Mouse (Mus musculus) right cerebral cortex, adult 18-20 months (tissue): ENCODE data around the gene Olfr961.

Source experiments
- DNase-seq: peaks from one replicate; pipeline ENCODE4 v3.0.0; 2022; ENCODE audit warnings: mixed read lengths

Gene Olfr961

DNA sequence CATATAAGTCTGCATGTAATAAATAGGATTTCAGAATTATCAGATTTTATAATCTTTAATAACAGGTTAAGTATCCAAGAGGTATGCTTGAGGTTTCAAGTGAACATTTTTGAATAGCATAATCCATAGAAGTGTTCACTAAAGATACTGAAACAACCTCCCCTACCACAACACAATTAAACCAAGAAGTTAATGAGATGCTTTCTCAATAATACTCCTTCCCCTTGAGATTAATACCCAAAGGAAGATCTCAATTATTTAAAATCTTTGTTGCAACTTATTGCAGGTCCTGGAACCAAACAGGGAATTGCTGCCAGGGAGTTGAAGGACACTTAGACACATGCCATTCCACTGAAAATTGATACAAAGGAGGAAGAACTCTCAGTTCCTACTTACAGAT, at the start of gene Olfr961:
Gene Olfr961, plus strand, starts transcription at position 301 of the 400 bp plus-strand sequence.
- no peak for DNase-seq

GRCm38 (mm10) chr9:39602536-39603332, 42.2 kb upstream of the Olfr961 start:
- DNase-seq: peak; percentile 19

GRCm38 (mm10) chr9:39603333-39603845, 41.5 kb upstream of the Olfr961 start:
- no peak for DNase-seq

- peak; percentile 23 for DNase-seq
Observed at GRCm38 (mm10) chr9:39603999-39604453, 40.9 kb upstream of the Olfr961 start, which contains the start of gene AW551984. AW551984 (minus strand) TSS chr9:39604403.

DNA sequence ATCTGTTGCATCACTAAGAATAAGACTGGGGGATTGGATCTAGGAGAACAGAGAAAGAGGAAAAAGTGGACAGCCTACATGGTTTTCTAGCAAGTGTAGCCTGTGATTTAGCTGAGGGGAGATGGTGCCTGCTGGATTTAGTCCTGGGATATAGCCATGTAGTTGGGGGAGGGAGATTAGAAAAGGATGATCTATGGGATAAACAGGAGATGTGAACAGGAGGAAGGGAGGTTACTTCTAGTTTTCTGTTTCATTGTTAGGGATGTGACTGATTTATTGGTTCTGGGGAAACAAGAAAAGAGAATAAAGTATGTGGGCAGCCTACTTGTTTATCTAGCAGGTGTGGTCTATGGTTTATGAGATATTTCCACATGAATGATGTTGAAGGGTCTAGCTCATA, 36.4 kb upstream of the Olfr961 start:
- no peak for DNase-seq

DNA sequence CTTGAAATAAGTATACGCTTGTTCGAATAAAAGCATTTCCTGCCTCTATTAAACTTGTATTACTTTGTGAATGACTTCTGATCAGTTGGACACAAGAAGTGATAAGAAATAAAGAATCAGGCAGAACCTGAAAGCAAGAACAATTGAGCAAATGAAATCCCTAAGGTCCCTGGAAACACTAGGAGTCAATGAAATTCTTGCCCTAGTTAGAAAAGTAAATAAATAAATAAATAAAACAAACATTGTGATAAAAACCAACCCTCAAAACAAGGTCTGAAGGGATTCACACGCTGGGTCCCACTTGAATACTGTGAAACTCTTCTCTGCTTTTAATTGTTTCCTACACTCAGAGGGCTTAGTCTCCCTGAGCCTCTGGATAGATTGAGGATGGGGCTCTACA, 34.5 kb upstream of the Olfr961 start, which contains the start of gene Olfr148:
Gene Olfr148, plus strand, starts transcription at position 301 of the 400 bp plus-strand sequence.
- DNase-seq: no peak

DNA sequence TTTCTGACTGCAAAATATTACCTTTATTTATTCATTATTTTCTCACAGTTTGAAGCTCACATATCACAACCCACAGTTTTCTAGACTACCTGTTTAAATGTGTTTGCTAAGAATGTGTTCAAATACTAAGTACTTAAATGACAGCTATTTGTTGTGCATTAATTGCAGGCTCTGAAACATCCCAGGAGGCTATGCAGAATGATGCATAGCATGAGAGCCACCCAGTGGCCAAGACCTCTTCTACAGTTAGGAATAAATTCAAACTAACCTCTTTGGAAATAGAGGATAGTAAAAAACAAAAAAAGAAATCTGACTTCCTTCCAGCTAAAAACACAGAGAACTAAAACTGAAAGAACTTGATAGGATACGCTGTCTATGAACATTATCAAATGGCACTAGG, 32.9 kb upstream of the Olfr961 start:
- peak; percentile 18 for DNase-seq

DNA sequence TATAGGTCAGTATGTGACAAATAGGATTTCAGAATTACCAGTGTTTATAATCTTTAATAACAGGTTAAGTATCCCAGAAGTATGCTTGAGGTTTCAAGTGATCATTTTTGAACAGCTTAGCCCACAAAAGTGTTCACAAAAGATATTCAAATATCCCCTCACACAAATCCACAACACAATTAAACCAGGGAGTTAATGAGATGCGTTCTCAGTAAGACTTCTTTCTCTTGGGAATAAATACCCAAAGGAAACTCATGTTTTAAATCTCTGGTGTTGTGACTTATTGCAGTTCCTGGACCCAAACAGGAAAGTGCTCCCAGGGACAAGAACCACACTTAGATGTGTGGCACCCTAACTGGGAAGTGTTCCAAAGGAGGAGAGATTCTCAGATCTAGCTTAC, 23.8 kb upstream of the Olfr961 start, which contains the start of gene Olfr960:
Gene Olfr960, plus strand, starts transcription at position 301 of the 400 bp plus-strand sequence.
- no peak for DNase-seq

GRCm38 (mm10) chr9:39623783-39624182, 21.1 kb upstream of the Olfr961 start:
- DNase-seq: no peak

GRCm38 (mm10) chr9:39624711-39625110, 20.2 kb upstream of the Olfr961 start:
- no peak for DNase-seq

DNA sequence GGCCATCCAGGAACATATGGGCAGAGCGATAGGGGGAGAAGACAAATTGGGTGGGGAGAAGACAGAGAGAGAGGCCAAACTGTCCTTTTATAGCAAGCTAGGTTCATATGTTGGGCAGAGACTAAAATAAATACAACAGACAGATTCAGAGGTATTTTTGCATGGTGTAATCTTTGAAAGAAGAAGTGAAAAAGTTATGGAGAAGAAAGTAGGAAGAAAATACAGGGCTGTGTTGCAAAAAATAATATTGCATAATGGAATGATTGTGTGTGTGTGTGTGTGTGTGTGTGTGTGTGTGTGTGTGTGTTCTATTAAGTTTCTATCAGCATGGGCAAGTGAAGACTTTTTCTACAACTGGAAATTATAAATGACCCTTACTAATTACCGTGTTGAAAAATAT, 15.8 kb upstream of the Olfr961 start:
- no peak for DNase-seq

DNA sequence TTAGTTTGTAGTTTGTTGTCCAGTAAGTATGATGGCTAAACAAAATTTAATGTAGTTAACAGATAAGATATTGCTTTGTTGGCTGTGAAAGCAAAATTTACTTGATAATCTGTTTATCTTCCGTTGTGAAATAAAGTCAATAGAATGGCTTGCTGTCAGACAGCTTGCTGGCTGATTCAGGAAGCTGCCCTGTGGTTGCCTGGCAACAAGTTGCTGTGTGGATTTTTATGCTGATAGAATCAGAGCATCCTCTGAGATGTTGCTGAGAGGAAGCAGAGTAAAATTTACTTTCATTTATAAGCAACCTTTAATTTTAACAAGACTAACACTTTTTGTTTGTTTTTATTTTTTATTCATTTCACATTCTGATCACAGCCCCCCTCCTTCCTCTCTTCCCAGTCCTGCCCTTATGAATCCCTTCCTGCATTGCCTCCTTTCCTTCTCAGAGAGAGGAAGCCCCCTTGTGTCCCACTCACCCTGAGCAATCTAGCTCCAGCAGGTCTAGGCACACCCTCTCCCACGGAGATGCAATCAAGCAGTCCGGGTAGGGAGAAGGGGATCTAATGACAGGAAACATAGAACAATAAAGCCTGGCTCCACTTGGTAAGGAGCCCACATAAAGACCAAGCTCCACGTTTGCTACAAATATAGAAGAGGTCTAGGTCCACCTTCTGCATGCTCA, 10.8 kb upstream of the Olfr961 start:
- peak; percentile 17 for DNase-seq

GRCm38 (mm10) chr9:39647382-39647781, 2.5 kb downstream of the Olfr961 start:
- DNase-seq: no peak

DNA sequence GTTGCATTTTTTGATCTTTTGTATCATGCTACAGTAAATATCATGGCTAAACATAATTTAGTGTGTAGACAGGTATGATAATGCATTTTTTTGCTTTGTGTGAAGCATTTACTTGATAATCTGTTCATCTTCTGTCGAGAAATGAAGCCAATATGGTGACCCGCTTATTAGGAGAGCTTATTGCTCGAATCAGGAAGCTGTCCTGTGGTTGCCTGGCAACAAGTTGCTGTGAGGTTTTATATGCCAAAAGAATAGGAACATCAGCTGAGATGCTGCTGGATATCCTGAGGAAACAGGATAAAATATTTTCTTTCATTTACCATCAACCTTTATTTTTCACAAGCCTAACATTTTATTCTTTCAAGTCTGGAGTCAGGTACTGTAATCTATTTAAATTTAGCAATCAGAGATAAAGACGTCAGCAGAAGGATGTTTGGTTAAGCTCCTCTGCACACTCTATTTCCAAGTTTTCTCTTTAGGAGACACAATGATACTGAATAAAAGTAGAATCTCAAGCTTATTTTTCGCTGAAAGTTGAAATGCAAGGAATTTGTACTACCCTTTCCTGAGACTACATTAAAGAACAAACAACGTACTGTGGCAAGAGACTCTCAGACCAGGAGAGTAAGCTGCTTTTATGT, 10.0 kb downstream of the Olfr961 start:
- no peak for DNase-seq

DNA sequence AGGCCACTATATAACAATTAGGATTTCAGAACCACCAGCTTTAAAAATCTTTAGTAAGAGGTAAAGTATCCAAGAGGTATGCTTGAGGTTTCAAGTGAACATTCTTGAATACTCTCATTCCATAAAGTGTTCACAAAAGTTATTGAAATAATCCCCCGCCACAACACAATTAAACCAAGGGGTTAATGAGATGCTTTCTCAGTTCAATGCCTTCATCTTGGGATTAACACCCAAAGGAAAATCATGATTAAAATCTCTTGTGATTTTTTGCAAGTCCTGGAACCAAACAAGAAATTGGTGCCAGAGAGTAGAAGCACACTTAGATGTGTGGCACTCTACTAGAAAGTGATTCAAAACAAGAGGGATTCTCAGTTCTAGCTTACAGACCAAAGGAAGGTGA, 22.0 kb downstream of the Olfr961 start, which contains the start of gene Olfr963:
Gene Olfr963, plus strand, starts transcription at position 301 of the 400 bp plus-strand sequence.
- DNase-seq: no peak

GRCm38 (mm10) chr9:39669723-39670122, 24.8 kb downstream of the Olfr961 start:
- no peak for DNase-seq

DNA sequence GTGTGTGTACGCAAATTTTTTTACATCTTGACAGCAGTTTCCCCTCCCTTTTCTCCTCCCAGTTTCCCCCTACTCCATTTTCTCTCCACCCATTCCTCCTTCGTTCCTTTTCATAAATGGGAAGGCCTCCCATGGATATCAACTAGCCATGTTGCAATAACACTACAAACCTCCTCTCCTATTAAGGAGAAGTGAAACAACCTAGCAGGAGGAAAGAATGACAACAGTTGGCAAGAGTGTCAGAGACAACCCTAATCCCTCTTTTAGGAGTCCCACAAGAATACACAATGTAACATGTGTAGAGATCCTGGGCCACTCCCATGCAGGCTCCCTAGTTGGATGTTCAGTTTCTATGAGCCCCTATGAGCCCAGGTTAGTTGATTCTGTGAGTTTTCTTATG, 29.9 kb downstream of the Olfr961 start:
- DNase-seq: no peak

- no peak for DNase-seq
Observed at GRCm38 (mm10) chr9:39678557-39678956, 33.7 kb downstream of the Olfr961 start.

DNA sequence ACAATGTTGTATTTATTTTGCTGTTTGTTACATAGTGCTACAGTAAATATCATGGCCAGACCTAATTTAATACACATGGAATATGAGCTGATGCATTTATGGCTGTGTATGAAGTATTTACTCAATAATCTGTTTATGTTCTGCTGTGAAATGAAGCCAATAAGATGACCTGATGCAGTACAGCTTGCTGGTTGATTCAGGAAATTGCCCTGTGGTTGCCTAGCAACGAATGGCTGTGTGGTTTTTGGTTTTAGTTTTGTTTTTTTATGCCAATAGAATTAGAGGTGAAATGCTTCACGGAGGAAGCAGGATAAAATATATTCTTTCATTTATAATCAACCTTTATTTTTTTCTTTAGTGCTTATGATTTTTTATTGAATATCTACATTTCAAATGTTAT, 34.4 kb downstream of the Olfr961 start:
- DNase-seq: no peak
